Mouse (Mus musculus) lung, adult 10 weeks (tissue): Measurements from ENCODE around the gene Gdf5. TPM values are rescaled to one million over a fixed set of nuclear protein-coding genes. Genes with fewer than 3 reads are reported as not detected.

ENCODE experiments used
- polyA plus RNA-seq: library from polyadenylated mRNA; stranded (reverse); fragments of 350-450 nt; fragmentation: Illumina TruSeq; extraction: RNeasy Lipid Tissue Mini Kit (QIAGEN cat#74804); gene quantifications from one replicate; pipeline ENCODE4 v1.2.3, GENCODE M21; 2014; ENCODE audit warnings: low read depth, low replicate concordance; ENCODE audit not compliant: insufficient read depth

Gene Gdf5
- 0.35 TPM for polyA plus RNA-seq

GRCm38 (mm10) chr2:155945124-155945523 is at the start of gene Gdf5:
Gene Gdf5, minus strand, starts transcription at chr2:155945367.

GRCm38 (mm10) chr2:155956134-155957059 is 11.2 kb upstream of the Gdf5 start, which contains the start of gene Cep250:
Gene Cep250, plus strand, starts transcription at chr2:155956458.

GRCm38 (mm10) chr2:155940681-155941080 is 4.5 kb downstream of the Gdf5 start, which contains the start of gene Gm15557:
Gene Gm15557, plus strand, starts transcription at chr2:155940728.

GRCm38 (mm10) chr2:155929531-155930442 is 15.4 kb downstream of the Gdf5 start, which contains the start of gene Uqcc1:
Gene Uqcc1, minus strand, starts transcription at chr2:155930310.

Other genes starting within 250 kb of the Gdf5 start
- 29.9 TPM for gene Edem2, start 215.9 kb downstream of the Gdf5 start, polyA plus RNA-seq
- not detected for gene Gm17581, start 209.5 kb downstream of the Gdf5 start, polyA plus RNA-seq
- gene Procr, start 194.2 kb downstream of the Gdf5 start, polyA plus RNA-seq: 3.2 TPM
- not detected for gene Mmp24, start 170.0 kb downstream of the Gdf5 start, polyA plus RNA-seq
- gene BC029722, start 125.9 kb downstream of the Gdf5 start, polyA plus RNA-seq: 44.7 TPM
- gene Eif6, start 118.4 kb downstream of the Gdf5 start, polyA plus RNA-seq: 71.3 TPM
- not detected for gene Fam83c, start 110.5 kb downstream of the Gdf5 start, polyA plus RNA-seq
- gene Uqcc1, start 15.1 kb downstream of the Gdf5 start, polyA plus RNA-seq: 30.8 TPM
- not detected for gene Gm15557, start 4.6 kb downstream of the Gdf5 start, polyA plus RNA-seq
- gene Cep250, start 11.1 kb upstream of the Gdf5 start, polyA plus RNA-seq: 3.5 TPM
- gene 6430550D23Rik, start 62.6 kb upstream of the Gdf5 start, polyA plus RNA-seq: 0.84 TPM
- gene Ergic3, start 62.7 kb upstream of the Gdf5 start, polyA plus RNA-seq: 130 TPM
- 0.27 TPM for gene Fer1l4, start 107.6 kb upstream of the Gdf5 start, polyA plus RNA-seq
- 0.41 TPM for gene Spag4, start 119.8 kb upstream of the Gdf5 start, polyA plus RNA-seq
- 17.9 TPM for gene Cpne1, start 166.6 kb upstream of the Gdf5 start, polyA plus RNA-seq
- gene Rbm12, start 166.6 kb upstream of the Gdf5 start, polyA plus RNA-seq: 5.4 TPM
- gene Gm28036, start 181.7 kb upstream of the Gdf5 start, polyA plus RNA-seq: 1.5 TPM
- 210 TPM for gene Romo1, start 198.7 kb upstream of the Gdf5 start, polyA plus RNA-seq
- 21.1 TPM for gene Nfs1, start 198.8 kb upstream of the Gdf5 start, polyA plus RNA-seq
- gene Rbm39, start 234.9 kb upstream of the Gdf5 start, polyA plus RNA-seq: 128 TPM